Mouse (Mus musculus): ENCODE measurements around the gene Ppp4r1.
A peak's percentile ranks its signal among the peaks of the same experiment; 100 is the strongest.

The Ppp4r1 gene

GRCm38 (mm10) chr17:65782551-65783141 is at the start of gene Ppp4r1:
Gene Ppp4r1, plus strand, starts transcription at chr17:65782573.
- DNase-seq (ENCODE audit: low spot score) = peak; percentile 67

- DNase-seq (ENCODE audit: low spot score) = no peak
Observed at GRCm38 (mm10) chr17:65732666-65733065, 49.7 kb upstream of the Ppp4r1 start.

- no peak for DNase-seq (ENCODE audit: low spot score)
Observed at GRCm38 (mm10) chr17:65735088-65735487, 47.3 kb upstream of the Ppp4r1 start.

GRCm38 (mm10) chr17:65737175-65737574 is 45.2 kb upstream of the Ppp4r1 start:
- no peak for DNase-seq (ENCODE audit: low spot score)

DNA sequence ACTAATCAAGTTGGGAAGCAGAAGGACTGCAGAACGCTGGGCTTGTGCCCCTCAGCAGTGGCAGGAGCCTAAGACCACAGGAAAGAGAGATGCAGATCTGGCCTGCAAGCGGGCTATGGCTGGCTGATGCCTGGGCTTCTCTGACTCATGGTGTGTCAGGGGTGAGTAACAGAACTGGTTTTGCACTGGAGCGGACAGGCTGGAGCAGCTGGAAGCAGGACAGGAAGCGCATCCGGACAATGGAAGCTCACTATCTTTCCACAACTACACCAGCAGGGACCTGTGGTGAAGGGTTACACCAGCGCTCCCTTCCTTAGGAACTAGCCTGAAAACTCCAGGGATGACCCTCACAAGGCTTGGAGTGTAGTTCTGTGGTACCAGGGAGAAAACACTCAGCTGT is 44.8 kb upstream of the Ppp4r1 start:
- DNase-seq (ENCODE audit: low spot score) = no peak

DNA sequence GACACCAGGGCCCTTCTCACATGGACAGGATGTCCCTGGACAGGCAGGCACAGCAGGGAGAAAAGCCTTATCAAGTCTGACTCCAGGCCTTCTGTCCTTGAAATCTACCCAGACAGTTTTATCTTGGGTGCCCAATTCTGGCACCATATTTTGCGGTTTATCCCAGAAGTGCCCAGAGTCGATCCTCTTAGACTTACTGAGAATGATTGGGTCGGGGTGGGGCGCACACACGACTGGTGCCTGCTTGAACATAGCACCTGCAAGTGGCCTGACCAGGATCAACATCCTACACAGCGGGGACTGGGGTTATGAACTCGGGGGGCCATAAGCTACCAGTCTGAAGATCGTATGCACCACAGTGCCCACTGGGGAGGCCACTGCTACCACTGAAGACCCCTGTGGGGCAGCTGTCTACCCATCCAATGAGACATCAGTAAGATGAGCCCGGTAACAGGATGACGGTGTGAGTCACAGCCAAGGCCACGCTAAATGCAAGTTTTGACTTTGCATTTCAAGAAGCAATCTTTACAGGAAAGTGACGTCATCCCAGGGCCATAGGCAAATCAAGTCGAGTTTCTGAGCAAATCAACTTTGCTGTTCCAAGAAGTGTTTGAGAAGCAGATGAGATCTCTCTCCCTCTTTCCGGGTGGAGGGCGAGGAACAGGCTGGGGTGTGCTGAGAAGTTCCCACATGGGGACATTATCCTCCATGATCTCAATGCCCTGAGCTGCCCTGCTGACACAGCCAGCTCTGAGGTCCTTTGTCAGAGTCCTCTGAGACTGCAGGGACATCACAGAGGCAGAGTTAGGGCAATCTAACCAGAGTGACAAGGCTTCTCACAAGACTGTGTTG is 42.3 kb upstream of the Ppp4r1 start:
- no peak for DNase-seq (ENCODE audit: low spot score)

- DNase-seq (ENCODE audit: low spot score) = no peak
Observed at GRCm38 (mm10) chr17:65741565-65741964, 40.8 kb upstream of the Ppp4r1 start.

DNA sequence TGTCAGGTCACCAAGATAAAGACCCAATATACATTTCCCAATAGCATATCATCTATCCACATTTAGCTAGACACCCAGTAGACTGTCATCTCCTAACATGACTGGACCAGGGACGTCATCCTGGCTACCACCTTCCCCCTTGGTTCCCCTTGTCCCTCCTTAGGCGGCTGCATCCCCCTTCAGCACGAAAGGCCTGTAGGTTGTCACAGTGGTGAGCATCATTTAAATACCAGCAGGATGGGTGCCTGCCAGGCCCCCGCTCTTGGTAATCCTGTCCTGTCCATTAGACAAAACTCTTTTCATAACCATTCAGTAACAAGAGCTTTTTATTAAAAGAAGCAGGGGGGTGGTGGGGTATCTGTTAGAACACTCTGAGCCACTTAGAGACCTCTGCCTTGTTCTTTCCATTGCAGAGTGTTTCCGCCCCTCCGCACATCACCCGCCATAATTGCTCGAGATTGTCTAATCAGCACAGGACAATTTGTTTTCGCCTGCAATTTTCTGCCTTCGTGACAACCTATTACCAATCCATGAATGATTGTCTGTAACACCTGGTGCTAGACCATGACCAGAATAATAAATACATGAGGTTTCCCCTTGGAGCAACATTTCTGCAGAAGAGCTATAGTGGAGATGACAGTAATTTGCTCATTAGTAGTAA is 40.0 kb upstream of the Ppp4r1 start:
- no peak for DNase-seq (ENCODE audit: low spot score)

GRCm38 (mm10) chr17:65742969-65743368 is 39.4 kb upstream of the Ppp4r1 start:
- DNase-seq (ENCODE audit: low spot score) = no peak

- no peak for DNase-seq (ENCODE audit: low spot score)
Observed at GRCm38 (mm10) chr17:65743664-65744330, 38.6 kb upstream of the Ppp4r1 start.

- no peak for DNase-seq (ENCODE audit: low spot score)
Observed at GRCm38 (mm10) chr17:65746314-65746713, 36.1 kb upstream of the Ppp4r1 start.

DNA sequence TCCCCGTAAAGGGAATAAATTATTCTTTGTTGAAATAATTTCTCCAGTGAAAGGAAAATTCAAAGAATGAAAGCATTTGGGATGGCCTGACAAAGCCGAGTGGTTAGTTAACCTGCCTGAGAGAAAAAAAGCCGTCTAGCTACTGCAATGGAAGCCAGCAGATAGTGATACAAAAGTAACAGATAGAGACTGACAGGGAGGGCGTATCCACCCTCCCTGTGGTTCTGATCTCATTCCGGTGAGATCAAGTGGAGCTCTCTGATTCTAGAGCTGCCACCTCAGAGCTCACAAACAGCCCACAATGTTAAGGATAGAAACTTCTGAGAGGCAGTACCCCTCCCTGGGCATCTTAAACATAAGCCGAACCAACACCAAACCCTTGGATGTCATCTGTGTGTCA is 33.4 kb upstream of the Ppp4r1 start:
- DNase-seq (ENCODE audit: low spot score) = no peak

- DNase-seq (ENCODE audit: low spot score) = no peak
Observed at GRCm38 (mm10) chr17:65749803-65750202, 32.6 kb upstream of the Ppp4r1 start.

DNA sequence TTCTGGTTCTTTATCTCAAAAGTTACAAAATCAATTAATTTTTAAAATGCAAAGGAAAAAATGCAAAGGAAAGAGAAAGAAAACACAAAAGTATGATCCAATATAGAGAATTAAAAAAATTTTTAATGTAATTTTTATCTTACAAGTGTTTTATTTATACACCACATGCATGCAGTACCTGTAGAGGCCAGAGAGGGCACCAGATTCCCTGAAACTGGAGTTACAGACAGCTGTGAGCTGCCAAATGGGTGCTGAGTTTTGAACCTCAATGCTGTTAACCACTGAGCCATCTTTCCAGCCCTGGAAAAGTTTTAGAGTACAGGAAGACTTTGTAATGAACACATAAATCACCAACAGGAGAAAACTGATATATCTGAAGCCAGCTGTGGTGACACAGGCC is 32.1 kb upstream of the Ppp4r1 start:
- no peak for DNase-seq (ENCODE audit: low spot score)

- no peak for DNase-seq (ENCODE audit: low spot score)
Observed at GRCm38 (mm10) chr17:65753130-65753529, 29.2 kb upstream of the Ppp4r1 start.

DNA sequence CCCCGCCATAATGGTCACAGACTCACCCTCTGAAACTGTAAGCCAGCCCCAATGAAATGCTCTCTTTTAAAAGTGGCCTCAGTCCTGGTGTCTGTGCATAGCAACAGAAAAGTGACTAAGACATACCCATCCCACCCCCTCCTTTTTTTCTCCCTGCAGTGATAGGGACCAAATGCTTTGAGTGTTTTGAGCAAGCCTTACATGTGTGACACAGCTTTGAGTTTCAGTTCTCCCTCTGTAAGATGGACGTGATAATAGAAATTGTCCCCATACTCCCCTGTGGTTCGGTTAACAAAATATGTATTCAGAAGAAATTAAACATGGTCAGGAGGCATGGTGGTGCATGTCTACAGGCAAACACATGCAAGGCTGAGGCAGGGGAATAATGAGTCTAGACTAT is 26.5 kb upstream of the Ppp4r1 start:
- DNase-seq (ENCODE audit: low spot score) = no peak

GRCm38 (mm10) chr17:65757150-65757549 is 25.2 kb upstream of the Ppp4r1 start:
- DNase-seq (ENCODE audit: low spot score) = no peak

DNA sequence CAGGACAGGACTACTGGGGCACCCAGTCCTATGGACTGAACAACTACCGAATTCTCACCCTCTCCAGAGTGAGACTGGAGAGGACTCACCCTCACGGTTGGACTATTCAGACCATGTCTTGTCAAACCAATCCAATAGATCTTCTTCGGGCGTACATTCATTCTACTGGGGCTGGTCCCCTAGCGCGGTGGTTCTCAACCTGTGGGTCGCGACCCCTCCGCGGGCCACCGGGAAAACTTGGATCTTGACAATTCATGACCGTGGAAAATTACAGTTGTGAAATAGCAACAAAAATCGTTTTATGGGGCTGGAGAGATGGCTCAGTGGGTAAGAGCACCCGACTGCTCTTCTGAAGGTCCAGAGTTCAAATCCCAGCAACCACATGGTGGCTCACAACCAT is 19.2 kb upstream of the Ppp4r1 start:
- DNase-seq (ENCODE audit: low spot score) = no peak

DNA sequence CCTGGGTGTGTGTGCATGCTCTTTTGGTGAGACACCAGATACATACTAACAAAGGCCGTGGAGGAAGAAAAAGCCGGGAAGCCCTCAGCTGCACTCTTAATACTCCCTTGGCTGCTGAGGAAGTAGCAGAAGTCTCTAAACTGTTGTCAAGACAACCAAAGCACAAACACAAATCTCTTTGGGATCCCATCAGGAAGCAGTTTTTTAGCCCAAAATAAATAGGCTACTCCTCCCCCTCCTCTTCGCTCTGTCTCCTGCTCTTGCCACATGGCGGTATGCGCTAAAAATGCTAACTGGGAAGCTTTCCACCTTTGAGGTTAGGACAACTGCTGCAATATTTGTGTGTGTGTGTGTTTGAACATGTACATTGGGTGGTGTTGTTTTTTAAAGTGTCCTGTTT is 13.9 kb upstream of the Ppp4r1 start:
- DNase-seq (ENCODE audit: low spot score) = no peak

DNA sequence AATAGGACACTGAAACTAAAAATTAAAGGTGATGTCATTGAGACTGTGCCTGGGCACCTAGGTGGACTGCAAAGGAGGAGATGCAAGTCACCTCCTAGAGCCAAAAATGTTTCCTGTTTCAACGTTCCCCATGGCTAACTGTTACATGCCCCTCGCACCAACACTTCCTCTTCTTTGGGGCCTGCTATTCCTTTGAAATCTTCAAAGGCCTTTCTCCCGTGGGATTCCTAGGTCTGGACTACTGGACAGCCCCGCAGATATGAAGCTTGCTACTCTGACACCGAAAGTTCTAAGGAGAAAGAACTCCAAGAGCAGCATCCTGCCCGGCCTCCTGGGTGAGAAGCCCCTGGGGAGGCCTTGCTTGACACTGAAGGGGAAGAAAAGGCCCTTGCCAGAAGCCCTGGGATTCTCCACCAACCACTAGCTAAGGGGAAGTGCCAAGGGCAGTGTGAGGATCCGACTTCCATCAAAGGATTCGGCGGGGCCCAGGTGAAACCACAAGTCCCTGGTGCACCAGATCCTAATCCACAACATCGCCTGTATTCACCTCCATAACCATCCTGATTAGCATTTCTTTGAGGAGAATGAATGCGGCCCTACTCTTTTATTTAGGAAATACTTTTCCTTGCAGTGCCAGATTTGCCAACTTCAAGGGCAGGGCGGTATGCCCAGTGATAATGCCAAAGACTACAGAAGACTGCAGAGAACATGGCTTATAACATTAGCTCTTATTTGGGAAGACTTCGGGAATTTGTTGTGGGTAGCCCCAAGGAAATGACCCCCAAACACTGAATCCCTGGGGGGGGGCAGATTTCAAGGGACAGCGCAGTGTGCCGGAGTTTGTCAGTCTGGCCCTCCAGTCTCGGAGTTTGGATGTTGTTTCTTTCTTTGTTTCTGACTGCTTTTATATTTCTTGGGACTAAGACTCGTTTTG is 11.1 kb upstream of the Ppp4r1 start:
- no peak for DNase-seq (ENCODE audit: low spot score)
